Mouse (Mus musculus): ENCODE results near the gene Usp12. TPM values are rescaled to one million over a fixed set of nuclear protein-coding genes. Genes with fewer than 3 reads are reported as not detected.
A peak's percentile ranks its signal among the peaks of the same experiment; 100 is the strongest.
"Not testable (repeated sequence)": the region's sequence is repeated elsewhere in the genome, so short reads cannot be mapped to it uniquely, and the experiment has no call there.

The Usp12 gene
- total RNA-seq, 2 experiments from 2014 or later: 22.5 to 24.0 TPM

DNA sequence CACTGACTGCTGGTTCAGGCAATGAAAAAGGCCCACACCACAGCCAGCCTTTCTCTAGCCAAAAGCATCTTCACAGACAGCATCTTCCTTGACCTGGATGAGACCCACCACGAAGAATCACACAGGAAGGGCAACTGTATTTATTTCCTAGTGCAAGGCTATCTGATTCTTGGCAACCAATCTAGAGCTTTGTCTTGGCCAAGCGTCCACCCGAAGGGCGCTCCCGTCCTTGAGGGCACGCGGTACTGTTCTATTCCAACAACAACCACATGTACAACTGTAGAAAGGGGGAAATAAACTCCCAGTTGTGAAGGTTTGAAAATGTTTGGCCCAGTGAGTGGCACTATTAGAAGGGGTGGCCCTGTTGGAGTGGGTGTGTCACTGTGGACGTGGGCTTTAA, 41.6 kb downstream of the Usp12 start:
- ATAC-seq (replicated peaks; ENCODE audit: poor library complexity, severe bottlenecking): no peak

DNA sequence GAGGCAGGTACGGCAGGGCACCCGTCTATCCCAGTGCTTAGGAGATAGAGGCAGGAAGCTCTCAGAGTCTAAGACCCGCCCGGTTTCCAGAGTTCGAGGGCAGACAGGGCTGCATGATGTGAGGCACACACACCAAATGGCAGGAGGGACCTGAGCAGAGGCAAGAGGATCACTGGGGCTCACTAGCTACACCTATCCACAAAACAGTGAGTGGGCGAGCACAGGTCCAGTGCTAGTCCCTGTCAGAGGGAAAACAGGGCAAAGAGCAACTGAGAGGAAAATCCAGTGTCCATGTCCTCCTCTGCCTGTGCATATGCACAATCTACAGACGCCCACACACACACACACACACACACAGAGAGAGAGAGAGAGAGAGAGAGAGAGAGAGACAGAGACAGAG, 43.8 kb downstream of the Usp12 start:
- no peak for ATAC-seq (replicated peaks; ENCODE audit: poor library complexity, severe bottlenecking)

DNA sequence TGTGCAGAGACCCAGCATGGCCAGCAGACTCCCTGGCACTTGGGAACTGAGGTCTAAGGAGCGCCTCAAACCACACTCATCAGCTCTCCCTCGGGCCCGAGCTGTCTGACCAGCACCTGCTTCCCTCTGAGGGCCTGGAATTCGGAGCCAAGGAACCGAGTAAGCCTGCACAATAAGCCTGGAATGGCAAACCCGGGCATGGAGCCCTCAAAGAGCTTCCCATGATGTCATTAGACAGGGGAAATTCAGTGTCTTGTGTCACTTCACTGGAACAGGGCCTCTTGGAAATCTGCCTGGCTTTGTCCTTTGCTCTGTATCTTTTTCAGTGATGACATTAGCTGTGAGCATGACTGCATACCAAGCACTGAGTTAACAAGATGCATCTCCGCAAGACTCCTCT, 44.5 kb downstream of the Usp12 start:
- no peak for ATAC-seq (replicated peaks; ENCODE audit: poor library complexity, severe bottlenecking)

DNA sequence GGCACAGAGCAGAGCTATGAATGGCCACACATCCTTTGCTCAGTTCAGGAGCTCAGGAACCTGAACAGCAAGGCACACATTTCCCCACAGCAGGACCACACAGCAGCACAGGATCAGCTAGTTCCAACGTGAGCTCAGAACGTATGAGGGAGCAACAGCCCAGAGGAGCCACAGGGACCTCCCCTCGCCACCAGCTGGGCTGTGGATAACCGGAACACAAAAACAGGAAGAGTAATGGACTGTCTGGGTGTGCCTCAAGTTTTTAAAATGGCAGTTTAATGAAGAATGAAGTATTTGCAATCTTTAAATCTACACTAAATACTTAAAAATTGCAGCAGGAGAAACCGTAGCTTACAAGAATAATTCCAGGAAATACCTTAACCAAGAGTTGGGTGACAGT, 44.9 kb downstream of the Usp12 start:
- no peak for ATAC-seq (replicated peaks; ENCODE audit: poor library complexity, severe bottlenecking)

DNA sequence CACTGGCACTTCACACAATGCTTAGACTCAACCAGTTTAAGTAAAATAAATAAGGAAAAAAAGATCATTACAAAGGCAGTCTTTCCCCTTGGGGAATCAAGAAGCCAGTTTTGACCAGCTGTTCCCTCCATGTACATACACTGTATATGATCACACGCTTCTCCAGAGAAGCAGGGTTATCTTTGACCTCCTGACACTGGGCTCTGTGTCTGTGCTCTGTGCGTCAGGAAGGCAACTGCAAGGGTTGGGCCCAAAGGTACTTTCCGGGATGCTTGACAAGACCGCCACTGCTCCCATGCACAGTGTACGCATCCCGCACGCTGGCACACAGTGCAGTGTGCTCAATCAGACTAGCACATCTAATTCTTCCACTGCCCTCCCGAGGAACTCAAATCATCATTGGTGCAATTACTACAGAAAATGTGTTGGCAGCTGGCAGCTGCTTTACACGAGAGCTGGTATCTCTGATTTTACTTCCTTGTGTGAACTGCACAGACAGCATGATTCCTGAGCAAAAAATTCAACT, 57.8 kb downstream of the Usp12 start:
- no peak for ATAC-seq (replicated peaks; ENCODE audit: poor library complexity, severe bottlenecking)

DNA sequence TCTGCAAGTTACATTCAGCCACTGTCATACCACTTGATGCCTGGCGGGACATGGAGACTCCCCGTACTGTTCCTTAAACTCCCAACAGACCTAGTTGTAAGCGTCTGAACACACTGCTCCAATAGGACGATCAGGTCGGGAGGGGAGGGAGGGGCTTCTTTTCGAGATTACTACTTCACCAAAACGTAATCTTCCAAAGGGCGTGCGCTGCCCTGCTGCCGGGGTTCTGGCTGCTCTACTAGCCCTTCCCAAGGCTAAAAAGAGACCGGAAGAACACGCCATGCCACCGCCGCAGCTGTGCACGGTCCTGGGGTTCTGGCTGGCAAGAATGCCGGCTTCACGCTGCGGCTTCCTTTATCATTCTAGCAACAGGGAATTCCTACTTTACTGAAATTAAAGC, 58.5 kb downstream of the Usp12 start:
- ATAC-seq (replicated peaks; ENCODE audit: poor library complexity, severe bottlenecking): no peak

DNA sequence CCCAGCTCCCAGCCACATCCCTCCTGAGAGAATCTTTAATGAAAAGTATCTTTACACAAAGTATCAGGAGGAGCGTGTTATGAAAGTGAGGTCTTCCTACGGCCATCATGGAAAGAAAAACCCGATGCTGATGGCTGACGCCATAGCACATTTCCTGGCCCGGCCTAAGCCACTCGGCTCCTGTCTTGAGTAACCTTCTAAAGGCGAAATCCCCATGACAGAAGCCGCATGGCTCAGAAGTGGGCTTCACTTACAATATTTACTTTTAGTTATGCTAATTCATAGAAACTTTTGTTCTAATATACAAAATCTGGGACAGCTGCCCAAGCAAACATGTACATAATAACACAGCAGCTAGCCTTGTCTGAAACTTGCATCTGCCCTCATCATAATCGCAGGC, 59.8 kb downstream of the Usp12 start:
- ATAC-seq (replicated peaks; ENCODE audit: poor library complexity, severe bottlenecking): not testable (repeated sequence)

DNA sequence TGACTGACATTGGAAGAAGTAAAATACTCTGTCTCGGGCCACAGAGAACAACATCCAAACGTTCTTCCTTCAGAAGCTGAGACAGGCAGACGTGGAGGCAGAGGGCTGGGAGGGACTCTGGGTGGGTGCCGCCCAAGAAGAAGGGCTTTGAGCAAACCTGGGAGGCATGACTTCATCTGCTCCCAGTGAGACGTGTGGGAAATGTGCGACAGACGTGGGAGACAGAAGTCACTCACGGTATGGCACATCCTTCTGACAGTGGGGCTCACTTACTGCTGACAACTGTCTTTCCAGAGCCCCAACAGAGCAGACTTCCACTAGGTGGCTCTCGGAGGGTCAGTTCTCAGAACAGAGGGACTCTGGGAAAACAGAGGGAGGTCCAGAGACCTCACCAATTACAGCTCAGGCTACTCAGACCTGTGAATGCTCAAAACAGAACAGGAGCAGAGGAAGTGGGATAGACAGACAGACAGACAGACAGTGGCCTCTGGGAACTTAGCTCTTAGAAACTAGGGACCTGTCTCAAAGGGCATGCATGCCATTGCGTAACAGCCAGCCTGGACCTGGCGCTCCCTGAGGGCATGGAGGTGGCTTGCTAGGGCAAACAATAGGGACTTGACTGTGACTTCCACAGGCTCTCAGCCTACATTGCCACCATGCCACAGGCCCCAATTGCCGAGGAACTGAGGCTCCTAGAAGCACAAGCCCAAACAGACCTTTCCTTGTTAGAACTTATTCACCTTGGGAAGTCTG, 60.7 kb downstream of the Usp12 start:
- ATAC-seq (replicated peaks; ENCODE audit: poor library complexity, severe bottlenecking): 0 out of 2 replicates have a peak, but pooled peaks have one; percentile 30

DNA sequence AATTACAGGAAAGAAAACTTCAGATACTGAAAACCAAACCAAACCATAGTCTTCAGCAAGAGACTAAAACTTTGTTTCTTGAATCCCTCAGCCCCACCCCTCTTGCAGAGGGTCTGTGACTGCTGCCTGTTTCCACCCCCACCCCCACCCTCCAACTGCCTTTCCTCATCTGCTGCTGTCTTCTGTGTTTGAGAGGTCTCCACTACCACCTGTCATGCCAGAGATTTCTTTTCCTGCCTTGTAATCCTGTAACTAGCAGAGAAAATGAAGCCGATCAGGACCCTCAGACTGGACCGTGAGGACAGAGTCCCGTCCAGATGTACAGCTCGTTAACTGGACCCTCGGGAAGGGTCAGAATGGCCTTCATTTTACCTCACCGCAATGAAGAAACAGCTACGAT, 61.4 kb downstream of the Usp12 start:
- no peak for ATAC-seq (replicated peaks; ENCODE audit: poor library complexity, severe bottlenecking)

DNA sequence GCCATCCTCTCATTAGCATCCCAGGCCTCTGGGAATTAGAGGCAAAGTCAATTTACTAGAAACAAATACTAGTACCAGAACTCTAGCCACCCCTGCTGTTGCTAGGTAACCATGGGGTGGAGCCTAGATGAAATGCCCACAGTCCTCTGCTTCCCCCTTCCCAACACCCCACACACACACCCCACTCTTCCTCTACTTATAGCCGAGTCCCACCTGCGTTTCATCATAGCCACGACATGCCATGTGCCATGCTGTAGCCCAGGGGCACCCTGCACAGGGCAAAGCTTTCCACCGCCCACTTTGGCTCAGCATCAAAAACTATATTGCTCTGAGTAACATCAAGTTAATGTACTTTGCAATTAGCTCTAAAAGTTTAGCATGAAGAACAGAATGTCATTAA, 67.8 kb downstream of the Usp12 start:
- no peak for ATAC-seq (replicated peaks; ENCODE audit: poor library complexity, severe bottlenecking)

DNA sequence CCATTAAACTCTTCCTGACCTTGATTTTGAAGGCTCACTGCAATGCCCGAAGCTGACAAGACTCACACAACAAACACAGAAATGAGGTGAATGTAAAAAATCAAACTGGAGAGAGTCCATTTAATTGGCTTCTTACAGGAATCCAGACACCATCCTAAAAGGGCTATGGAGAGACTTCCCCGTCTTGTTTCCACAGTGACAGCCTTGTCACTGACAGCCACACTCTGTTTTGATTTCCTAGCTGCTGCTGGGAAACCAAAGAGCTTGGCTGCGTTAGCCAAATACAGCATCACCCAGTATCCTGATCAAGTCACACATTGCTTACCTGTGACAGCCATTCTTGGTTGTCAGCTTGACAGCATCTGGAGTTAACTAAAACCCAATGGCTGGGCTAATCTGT, 69.8 kb downstream of the Usp12 start:
- no peak for ATAC-seq (replicated peaks; ENCODE audit: poor library complexity, severe bottlenecking)

DNA sequence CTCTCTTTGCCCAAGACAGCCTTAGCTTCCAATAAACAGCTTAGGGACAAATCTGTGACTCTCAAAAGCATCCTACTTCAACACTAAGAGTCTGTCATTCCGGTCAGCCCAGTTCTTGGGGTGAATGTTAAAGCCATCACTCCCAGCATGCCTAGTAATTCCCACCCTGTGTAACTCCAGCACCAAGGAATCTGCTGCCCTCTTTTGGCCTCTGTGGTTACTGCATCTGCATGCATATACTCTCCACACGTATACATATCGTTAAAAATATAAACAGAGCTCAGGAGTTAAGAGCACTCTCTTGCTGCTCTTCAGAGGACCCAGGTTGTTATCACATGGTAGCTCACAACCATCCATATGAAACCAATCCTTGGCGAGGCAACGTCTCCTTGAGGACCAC, 71.4 kb downstream of the Usp12 start:
- no peak for ATAC-seq (replicated peaks; ENCODE audit: poor library complexity, severe bottlenecking)

DNA sequence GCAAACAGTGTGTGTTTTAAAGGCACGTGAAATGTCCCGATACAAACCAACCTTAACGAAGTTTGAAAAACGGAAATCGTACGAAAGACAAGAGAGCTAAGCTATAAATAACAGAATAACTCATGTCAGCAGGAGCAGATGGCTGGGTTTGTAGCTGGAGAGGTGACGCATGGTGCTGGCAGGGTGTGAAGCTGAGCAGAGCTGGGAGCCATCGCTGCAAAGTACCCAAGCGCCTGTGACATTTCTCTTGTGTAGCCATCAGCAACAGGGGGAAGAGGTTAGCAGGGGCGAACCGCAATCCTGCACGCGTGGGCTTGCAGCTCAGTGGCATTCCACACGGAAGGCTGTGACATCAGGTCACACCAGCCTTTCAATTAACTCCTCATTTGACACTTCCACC, 72.6 kb downstream of the Usp12 start:
- no peak for ATAC-seq (replicated peaks; ENCODE audit: poor library complexity, severe bottlenecking)

DNA sequence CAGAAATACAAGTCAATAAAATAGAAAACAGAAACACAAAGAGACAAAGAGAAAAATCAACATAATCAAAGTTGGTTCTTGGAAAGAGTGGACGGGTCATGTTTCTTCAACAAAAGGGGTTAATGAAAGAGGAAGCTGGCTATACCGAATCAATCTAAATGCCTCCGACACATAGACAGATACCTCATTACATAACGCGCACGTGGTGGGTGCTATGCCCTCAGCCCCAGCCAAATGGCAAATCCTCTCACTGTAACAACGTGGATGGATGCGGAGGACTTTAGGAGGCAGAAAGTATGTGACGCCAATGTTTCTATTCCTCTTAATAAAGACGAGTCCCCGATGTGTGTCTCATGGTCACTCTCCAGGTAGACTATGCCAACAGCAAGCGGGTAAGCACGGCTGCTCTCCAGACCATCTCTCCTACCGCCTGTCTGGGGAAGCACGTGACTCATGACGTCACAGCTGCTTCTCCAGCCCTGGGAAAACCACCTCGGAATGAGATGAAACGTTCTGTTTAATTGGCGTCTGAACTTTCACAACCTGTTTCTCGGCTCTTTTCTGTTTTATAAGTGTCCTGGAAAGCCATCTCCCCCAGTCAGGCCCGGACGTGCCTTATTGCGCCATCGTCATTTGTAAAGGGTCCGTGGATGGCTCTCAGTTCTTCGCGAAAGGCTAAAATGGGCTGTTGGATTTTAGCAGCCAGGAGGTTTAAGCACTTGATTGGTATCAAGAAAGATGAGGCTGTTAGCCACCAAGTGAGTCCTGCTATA, 75.0 kb downstream of the Usp12 start:
- ATAC-seq (replicated peaks; ENCODE audit: poor library complexity, severe bottlenecking): peak; percentile 75

DNA sequence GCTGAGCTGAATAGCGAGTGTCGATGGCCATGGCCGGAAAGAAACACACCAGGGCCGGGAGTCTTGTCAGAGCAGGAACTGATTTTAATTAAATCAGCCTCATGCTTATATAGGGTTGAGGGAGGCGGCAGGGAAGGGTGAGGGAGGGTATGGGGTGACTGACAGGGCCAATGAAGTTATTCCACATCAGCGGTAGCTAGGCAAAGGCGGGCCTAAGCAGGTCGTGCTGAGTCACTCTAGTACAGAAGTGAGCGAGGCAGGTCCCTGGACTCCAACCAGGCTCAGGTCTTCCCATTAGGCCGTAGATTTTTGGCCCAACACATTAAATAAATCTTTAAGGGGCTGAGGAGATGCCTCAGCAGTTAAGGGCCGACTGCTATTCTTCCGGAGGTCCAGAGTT, 81.0 kb downstream of the Usp12 start:
- no peak for ATAC-seq (replicated peaks; ENCODE audit: poor library complexity, severe bottlenecking)

DNA sequence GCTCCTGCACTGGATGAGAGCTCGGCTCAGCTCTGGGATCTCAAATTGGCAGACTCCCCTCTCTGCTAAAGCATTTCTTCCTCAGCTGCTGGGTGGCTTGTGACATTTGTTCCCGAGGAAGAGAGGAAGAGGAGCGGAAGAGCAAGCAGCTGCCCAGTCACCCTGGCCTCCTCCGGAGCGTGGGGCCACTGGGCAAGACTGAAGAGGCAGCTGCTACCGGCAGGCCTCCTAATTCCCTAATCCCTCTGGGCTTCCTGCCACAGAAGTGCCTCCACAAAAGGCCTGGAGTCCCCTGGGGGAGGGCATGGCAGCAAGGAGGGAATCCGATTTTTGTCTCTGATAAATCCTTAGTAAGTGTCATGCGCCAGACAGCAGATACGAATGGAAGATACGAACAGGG, 81.7 kb downstream of the Usp12 start:
- no peak for ATAC-seq (replicated peaks; ENCODE audit: poor library complexity, severe bottlenecking)

DNA sequence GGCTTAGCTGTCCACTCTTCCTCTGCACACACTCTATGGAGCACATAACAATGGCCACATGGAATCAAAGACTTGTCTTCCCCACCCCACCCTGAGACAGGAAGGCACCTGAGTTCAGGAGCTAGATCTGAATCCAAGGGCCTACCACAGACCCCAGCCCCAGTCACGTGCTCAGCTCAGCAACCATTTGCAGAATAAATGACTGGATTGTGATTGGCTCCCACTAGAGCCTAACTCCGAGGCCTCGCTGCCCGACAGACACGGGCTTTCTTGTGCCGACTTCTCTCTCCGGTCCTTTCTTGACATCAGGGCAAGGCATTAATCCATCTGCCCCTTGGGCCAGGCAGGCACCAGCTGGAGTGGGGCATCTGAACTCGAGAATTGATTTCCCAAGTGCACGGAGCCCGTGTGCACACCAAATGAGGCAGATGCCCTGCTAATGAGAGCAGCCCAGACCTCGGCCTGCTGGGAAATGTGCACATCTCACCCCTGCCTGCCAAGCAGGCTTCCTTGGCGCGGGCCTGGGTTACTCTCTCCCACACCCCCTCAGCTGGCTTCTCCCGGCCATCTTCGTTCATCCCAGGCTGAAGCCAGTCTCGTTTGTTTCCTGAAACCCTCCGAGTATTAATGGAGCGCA, 82.4 kb downstream of the Usp12 start:
- ATAC-seq (replicated peaks; ENCODE audit: poor library complexity, severe bottlenecking): no peak

DNA sequence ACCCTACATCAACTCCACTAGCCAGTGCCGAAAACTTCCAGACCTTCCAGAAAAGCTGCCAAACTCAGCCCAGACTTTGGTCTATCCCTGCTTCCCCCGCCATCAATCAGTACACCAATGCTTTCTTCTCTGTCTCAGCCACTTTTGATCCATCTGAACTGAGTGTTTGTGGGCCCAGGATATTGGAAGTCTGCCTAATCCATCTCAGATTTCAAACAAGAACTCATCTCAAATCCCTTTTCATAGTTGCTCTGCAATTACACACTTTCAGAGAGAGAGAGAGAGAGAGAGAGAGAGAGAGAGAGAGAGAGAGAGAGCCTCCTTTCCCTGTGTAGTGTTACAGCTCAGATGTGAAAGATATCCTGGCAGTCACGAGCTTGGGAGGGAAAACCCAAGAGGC, 85.4 kb downstream of the Usp12 start:
- ATAC-seq (replicated peaks; ENCODE audit: poor library complexity, severe bottlenecking): no peak

DNA sequence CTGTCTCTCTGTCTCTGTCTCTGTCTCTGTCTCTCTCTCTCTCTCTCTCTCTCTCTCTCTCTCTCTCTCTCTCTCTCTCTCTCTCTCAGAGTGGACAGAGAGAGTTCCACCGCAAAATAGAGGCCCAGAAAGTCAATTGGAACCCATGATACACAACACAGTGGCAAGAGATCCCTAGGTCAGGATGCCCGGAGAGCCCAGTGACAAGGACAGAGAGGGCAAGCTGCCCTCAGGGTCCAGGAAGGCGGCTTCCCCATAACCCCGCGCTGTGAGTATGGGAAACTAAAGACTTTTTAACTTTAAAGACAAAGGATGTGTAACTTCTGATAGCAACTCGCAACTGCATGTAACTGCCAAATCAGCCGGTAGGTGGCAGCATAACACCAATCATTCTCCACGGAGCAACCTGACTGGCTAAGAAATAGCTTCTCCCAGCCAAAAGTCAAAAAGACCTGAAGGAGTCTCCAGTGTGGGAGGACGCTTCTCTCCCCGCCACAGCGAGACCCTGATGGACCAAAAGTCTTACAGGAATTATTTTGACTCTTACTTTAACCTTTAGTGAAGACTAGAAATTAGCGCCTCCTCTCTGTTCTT, 88.9 kb downstream of the Usp12 start:
- peak; percentile 61 for ATAC-seq (replicated peaks; ENCODE audit: poor library complexity, severe bottlenecking)

DNA sequence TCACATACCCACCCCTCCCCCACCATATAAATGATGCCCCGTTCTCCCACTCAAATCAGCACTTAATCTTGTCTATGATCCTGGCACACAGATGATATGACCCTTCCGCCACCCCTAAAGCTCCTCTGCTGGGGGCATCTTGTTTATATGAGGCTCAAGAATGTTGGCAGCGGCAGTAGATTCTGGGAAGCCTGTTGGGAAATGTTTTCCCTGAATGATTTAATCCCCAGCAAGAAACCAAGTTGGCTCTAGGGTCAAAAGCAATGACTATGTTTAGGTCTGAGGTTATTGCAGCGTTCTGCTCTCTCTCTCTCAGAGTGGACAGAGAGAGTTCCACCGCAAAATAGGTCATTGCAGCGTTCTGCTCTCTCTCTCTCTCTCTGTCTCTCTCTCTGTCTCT, 89.4 kb downstream of the Usp12 start:
- no peak for ATAC-seq (replicated peaks; ENCODE audit: poor library complexity, severe bottlenecking)

DNA sequence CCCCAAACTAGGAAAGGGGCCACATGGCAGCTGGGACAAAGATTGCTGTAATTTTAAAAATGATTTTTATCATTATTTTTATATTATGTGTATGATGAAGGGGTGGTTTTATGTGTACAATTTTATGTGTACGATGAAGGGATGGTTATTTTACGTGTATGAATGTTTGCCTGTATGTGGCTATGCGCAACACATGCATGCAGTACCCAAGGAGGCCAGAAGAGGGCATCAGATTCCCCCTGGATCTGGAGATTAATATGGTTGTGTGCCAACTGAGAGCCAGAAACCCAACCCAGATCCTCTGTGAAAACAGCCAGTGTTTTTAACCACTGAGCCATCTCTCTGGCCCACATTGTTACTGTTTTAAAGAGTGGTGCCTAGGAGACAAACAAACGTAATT, 90.6 kb downstream of the Usp12 start:
- ATAC-seq (replicated peaks; ENCODE audit: poor library complexity, severe bottlenecking): no peak
